Mouse (Mus musculus) midbrain, embryonic 15.5 days (tissue): ENCODE measurements around the gene A230050P20Rik. TPM values are rescaled to one million over a fixed set of nuclear protein-coding genes. Genes with fewer than 3 reads are reported as not detected.
A peak's percentile ranks its signal among the peaks of the same experiment; 100 is the strongest.

ENCODE experiments used
- ATAC-seq: fragments of 200-750 bp; cut with Nextera tagmentation; replicated peaks from 2 replicates; pipeline ENCODE4 v1.8.0; 2017; ENCODE audit warnings: moderate TSS enrichment
- H3K27ac ChIP-seq: fragments of 300-500 bp; sonication (generic); 2 replicates; pipeline ENCODE4 v1.5.1; 2015; ENCODE audit warnings: mild to moderate bottlenecking, inconsistent platforms
- H3K27me3 ChIP-seq: fragments of 300-500 bp; sonication (generic); replicated peaks from 2 replicates; pipeline ENCODE4 v1.6.1; 2015; ENCODE audit warnings: inconsistent platforms
- H3K36me3 ChIP-seq: fragments of 300-500 bp; sonication (generic); replicated peaks from 2 replicates; pipeline ENCODE4 v1.6.1; 2015; ENCODE audit warnings: inconsistent platforms
- H3K4me1 ChIP-seq: fragments of 300-500 bp; sonication (generic); 2 replicates; pipeline ENCODE4 v1.6.1; 2015; ENCODE audit warnings: inconsistent platforms
- H3K4me2 ChIP-seq: fragments of 300-500 bp; sonication (generic); 2 replicates; pipeline ENCODE4 v1.6.1; 2015; ENCODE audit warnings: inconsistent platforms, mild to moderate bottlenecking, moderate library complexity
- H3K4me3 ChIP-seq: fragments of 300-500 bp; sonication (generic); 2 replicates; pipeline ENCODE4 v1.5.1; 2015; ENCODE audit warnings: mild to moderate bottlenecking, inconsistent platforms
- H3K9ac ChIP-seq: fragments of 300-500 bp; sonication (generic); 2 replicates; pipeline ENCODE4 v1.6.1; 2015; ENCODE audit warnings: mild to moderate bottlenecking, inconsistent platforms
- H3K9me3 ChIP-seq: fragments of 300-500 bp; sonication (generic); 2 replicates; pipeline ENCODE4 v1.6.1; 2016; ENCODE audit warnings: inconsistent platforms
- WGBS: fragments of 180-500 bp; shearing (Covaris S2); methylation state at CpG from one replicate; pipeline ENCODE4 v1.1.7; 2015; ENCODE audit warnings: mixed read lengths; 5-methylcytosine and 5-hydroxymethylcytosine counted together
- polyA plus RNA-seq: library from polyadenylated mRNA; unstranded; fragments of >200 nt; fragmentation: Nextera tagmentation; extraction: Ambion mirVana; gene quantifications from 2 replicates; pipeline ENCODE4 v1.2.1, GENCODE M21; 2015

A230050P20Rik gene
- polyA plus RNA-seq, 1 experiment from 2014 or later = 7.3 TPM

DNA sequence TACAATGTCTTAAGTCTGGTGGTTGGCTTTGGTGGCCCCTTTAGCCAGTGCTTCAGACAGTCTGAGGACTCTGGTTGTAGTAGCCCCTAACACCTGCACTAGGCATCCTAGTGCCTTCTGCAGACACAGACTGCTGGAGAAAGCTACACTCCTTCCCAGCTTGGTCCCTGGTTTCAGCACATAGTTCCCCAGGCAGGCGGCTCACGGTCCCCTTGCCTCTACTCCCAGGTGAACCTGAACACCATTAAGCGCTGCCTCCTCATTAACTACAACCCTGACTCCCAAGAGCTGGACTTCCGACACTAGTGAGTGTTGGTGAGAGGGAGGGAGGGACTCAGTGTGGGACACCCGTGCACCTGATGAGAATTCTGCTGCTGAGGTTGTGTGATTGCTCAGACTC lies 22.0 kb downstream of the A230050P20Rik start:
- peaks cover 47% of the 10 kb centered on the region for H3K36me3 ChIP-seq

DNA sequence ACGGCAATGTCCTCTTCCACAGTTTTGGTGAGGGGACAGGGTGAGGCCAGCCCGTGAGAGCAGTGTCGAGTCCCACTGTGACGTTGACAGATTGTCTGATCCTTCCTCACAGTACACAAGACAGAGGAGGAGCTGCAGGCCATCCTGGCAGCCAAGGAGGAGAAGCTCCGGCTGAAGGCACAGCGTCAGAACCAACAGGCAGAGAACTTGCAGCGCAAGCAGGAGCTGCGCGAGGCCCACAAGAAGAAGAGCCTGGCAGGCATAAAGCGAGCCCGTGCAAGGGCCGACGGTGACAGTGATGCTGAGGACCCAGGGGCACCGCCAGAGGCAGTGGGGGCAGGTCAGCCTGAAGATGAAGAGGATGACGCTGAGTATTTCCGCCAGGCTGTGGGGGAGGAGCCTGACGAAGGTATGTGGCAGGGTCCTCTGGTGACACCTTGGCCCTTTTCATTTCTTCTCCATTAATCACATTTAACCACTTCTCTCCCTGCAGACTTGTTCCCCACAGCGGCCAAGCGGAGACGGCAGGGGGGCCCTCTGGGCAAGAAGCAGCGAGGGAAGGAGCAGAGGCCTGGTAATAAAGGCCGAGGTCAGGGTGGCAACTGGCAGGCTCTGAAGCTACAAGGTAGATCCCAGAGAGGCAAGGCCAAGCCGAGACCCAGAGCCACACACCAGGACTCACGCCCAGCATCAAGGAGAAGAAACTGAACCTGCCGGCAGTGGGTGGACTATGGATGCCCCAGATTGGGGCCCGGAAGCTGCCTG lies 23.1 kb downstream of the A230050P20Rik start:
- H3K27ac ChIP-seq = no peak overlapping the region
- no peak overlapping the region for H3K4me3 ChIP-seq
- WGBS = 87% methylated on average over 26 of the region's 26 CpGs
- H3K36me3 ChIP-seq = peaks cover 56% of the 10 kb centered on the region
- H3K4me2 ChIP-seq = no peak overlapping the region
- H3K4me1 ChIP-seq = peaks cover 16% of the 10 kb centered on the region
- ATAC-seq = no peak
- H3K27me3 ChIP-seq = no peaks in the 10 kb centered on the region
- no peak overlapping the region for H3K9ac ChIP-seq
- no peaks in the 10 kb centered on the region for H3K9me3 ChIP-seq

More for the DNA sequence above, 22.0 kb downstream of the A230050P20Rik start:
- 93% methylated on average over 5 of the region's 5 CpGs for WGBS
- Histone ChIP-seq H3K4me2 (no peak overlapping the region), H3K4me1 (peaks cover 16% of the 10 kb centered on the region), H3K9me3 (no peaks in the 10 kb centered on the region), H3K27ac (no peak overlapping the region), H3K4me3 (no peak overlapping the region), H3K27me3 (no peaks in the 10 kb centered on the region), H3K9ac (no peak overlapping the region)
- ATAC-seq = no peak

DNA sequence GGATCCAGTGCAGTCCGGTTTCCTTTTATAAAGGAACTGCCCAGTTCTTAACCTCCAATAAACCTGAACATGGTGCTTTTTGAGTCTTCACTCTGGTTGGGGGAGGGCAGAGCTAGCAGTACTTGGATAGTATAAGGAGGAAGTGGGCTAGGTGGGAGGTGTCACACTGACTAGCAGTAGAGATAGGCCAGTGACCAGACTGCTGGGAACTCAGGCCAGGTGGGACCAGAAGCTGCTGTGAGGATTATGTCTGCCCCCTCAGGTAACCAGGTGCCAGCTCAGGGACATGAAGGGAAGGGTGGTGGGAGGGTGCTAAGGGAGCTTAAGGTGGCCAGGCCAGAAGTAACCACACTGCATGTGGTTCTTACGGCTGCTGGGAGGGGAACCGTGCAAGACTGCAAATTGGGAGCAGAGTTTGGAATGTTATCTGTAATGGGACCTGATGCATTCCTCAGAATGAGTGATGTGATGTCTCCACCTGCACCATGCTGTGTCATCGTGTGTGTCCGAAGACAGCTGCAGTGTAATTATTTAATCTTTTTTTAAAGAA lies 23.7 kb downstream of the A230050P20Rik start:
- 74% methylated on average over 5 of the region's 5 CpGs for WGBS
- Histone ChIP-seq H3K4me2 (no peak overlapping the region), H3K9me3 (no peaks in the 10 kb centered on the region), H3K27ac (no peak overlapping the region), H3K27me3 (no peaks in the 10 kb centered on the region), H3K4me3 (no peak overlapping the region), H3K4me1 (peaks cover 17% of the 10 kb centered on the region), H3K36me3 (peaks cover 60% of the 10 kb centered on the region), H3K9ac (no peak overlapping the region)
- no peak for ATAC-seq

GRCm38 (mm10) chr9:20893069-20893468 lies 24.6 kb downstream of the A230050P20Rik start:
- H3K9ac ChIP-seq = no peak overlapping the region
- no peaks in the 10 kb centered on the region for H3K9me3 ChIP-seq
- WGBS = 67% methylated on average over 5 of the region's 5 CpGs
- peaks cover 23% of the 10 kb centered on the region for H3K4me1 ChIP-seq
- H3K4me2 ChIP-seq = no peak overlapping the region
- H3K36me3 ChIP-seq = peaks cover 60% of the 10 kb centered on the region
- H3K27me3 ChIP-seq = no peaks in the 10 kb centered on the region
- ATAC-seq = no peak
- no peak overlapping the region for H3K27ac ChIP-seq
- no peak overlapping the region for H3K4me3 ChIP-seq

- Histone ChIP-seq H3K9me3 (no peaks in the 10 kb centered on the region), H3K27ac (no peak overlapping the region), H3K9ac (no peak overlapping the region), H3K4me3 (no peak overlapping the region), H3K27me3 (no peaks in the 10 kb centered on the region), H3K4me2 (no peak overlapping the region), H3K36me3 (peaks cover 60% of the 10 kb centered on the region), H3K4me1 (peaks cover 20% of the 10 kb centered on the region)
- no peak for ATAC-seq
- 87% methylated on average over 13 of the region's 13 CpGs for WGBS
These were observed 25.3 kb downstream of the A230050P20Rik start for GRCm38 (mm10) chr9:20893590-20894343.

DNA sequence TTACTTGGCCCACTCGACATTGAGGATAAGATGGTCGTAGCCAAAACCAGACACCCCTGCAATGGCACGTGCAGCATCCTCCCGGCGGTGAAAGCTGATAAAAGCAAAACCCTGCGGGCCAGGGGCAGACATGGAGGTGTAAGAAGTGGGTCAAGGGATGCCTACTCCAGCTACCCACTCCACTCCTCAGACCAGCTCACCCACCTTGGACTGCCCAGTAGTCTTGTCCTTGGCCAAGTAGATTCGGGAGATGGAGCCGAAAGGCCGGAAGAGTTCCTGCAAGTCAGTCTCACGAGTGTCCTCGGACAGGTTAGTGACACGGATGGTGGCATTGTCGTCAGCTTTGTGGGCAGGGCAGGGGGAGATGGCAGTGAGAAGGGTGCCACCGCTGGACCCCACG lies 26.2 kb downstream of the A230050P20Rik start:
- H3K4me3 ChIP-seq = no peak overlapping the region
- WGBS = 93% methylated on average over 15 of the region's 15 CpGs
- no peak overlapping the region for H3K27ac ChIP-seq
- no peak for ATAC-seq
- no peak overlapping the region for H3K4me2 ChIP-seq
- no peaks in the 10 kb centered on the region for H3K9me3 ChIP-seq
- peaks cover 14% of the 10 kb centered on the region for H3K4me1 ChIP-seq
- H3K27me3 ChIP-seq = no peaks in the 10 kb centered on the region; the same call in 1 of the 2 replicates
- H3K36me3 ChIP-seq = peaks cover 60% of the 10 kb centered on the region
- H3K9ac ChIP-seq = no peak overlapping the region

GRCm38 (mm10) chr9:20895382-20895781 lies 26.9 kb downstream of the A230050P20Rik start:
- Histone ChIP-seq H3K4me2 (no peak overlapping the region), H3K36me3 (peaks cover 56% of the 10 kb centered on the region), H3K9me3 (no peaks in the 10 kb centered on the region), H3K27ac (no peak overlapping the region), H3K4me3 (no peak overlapping the region), H3K27me3 (no peaks in the 10 kb centered on the region; the same call in 1 of the 2 replicates), H3K4me1 (peaks cover 14% of the 10 kb centered on the region), H3K9ac (no peak overlapping the region)
- no peak for ATAC-seq
- WGBS = 95% methylated on average over 9 of the region's 9 CpGs

DNA sequence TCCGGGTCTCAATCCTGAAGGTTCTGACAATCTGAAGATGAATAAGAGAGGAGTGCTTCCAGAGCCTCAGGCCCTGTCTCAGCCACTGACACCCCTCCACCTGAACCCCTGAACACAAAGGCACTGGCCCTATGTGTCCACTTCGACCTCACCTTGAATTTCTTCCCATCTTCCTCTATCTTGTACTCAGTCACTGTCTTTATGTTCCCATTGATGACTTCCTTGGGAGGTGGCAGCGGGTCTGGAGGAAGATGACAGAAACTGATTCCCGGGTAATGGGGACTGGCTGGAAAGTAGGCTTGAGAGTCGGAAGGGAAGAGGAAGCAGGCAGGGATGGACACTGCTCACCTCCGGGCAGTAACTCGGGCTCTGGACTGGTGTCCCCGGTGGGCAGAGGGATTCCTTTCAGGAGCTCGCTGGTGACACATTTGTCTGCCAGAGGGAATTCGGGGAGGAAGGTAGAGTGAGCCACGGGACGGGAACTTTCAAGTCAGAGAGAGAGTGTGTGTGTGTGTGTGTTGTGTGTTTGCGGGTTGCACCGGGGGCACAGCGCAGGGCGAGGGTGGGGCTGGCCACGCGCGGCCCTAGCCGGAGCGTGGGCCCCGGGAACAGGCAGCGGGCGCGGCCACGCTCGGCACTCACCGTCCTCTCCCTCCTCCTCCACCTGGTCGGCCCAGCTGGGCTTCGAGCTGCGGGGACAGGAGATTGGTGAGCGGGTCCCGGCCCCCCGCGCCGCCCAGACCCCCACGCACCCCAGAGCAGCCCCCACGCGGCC lies 29.5 kb downstream of the A230050P20Rik start:
- peak overlapping the region; percentile 54; the same call in 1 of the 2 replicates for H3K27ac ChIP-seq
- H3K4me1 ChIP-seq = peaks cover 14% of the 10 kb centered on the region
- H3K4me2 ChIP-seq = peak overlapping the region; percentile 97
- WGBS = 7% methylated on average over 22 of the region's 39 CpGs
- peak overlapping the region; percentile 90 for H3K4me3 ChIP-seq
- peak overlapping the region; percentile 90 for H3K9ac ChIP-seq
- no peaks in the 10 kb centered on the region for H3K9me3 ChIP-seq
- peak; percentile 72 for ATAC-seq
- peaks cover 32% of the 10 kb centered on the region; the same call in 1 of the 2 replicates for H3K36me3 ChIP-seq
- no peaks in the 10 kb centered on the region; the same call in 1 of the 2 replicates for H3K27me3 ChIP-seq

- Histone ChIP-seq H3K9ac (peak within 1 kb of the TSS; percentile 90), H3K4me1 (peaks cover 14% of the 10 kb centered on the region), H3K27ac (peak within 1 kb of the TSS; percentile 54; the same call in 1 of the 2 replicates), H3K27me3 (no peaks in the 10 kb centered on the region; the same call in 1 of the 2 replicates), H3K4me2 (peak within 1 kb of the TSS; percentile 97), H3K4me3 (peak within 1 kb of the TSS; percentile 90), H3K36me3 (peaks cover 30% of the 10 kb centered on the region; the same call in 1 of the 2 replicates), H3K9me3 (no peaks in the 10 kb centered on the region)
- WGBS = 5% methylated on average over 32 of the region's 34 CpGs
- peak; percentile 88 for ATAC-seq
These were observed 30.1 kb downstream of the A230050P20Rik start, which contains the start of gene Eif3g for GRCm38 (mm10) chr9:20898511-20899073. Gene Eif3g (minus strand): TSS chr9:20898623.

DNA sequence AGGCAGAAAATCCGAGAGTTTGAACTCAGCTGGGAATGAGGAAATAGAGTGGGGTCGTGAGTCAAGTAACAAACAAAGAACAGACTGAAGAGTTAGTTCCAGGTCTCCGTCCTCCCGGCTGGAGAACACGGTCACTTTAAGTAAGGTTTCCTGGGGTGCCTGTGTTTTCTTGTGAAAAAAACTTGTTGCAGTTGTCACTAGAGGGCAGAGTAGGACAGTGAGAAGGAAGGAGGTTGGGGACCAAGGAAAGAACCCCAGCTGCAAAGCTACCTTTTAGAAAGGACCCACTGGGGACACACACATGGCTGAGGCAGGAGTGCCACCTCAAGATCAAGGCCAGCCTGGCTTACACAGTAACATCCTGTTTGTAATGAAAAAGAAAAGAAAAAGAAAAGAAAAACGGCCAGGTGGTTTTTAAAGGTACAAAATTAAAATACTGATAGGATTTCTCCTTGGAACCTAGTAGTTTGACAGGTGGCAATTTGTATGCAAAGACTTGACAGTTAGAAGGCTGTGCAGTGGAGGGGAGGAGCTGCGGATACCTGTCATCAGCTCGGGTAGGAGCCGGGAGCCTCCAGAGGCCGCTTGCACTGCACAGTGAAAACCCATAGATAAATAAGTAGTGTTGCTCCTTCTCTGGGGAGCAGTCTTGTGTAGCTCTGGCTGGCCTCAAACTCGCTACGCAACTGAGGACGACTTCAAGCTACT lies 33.2 kb downstream of the A230050P20Rik start:
- Histone ChIP-seq H3K9ac (no peak overlapping the region; the same call in 1 of the 2 replicates), H3K4me3 (no peak overlapping the region), H3K27ac (no peak overlapping the region), H3K36me3 (peaks cover 14% of the 10 kb centered on the region; the same call in 1 of the 2 replicates), H3K4me2 (no peak overlapping the region), H3K27me3 (no peaks in the 10 kb centered on the region; the same call in 1 of the 2 replicates), H3K9me3 (no peaks in the 10 kb centered on the region), H3K4me1 (peaks cover 14% of the 10 kb centered on the region)
- WGBS = 19% methylated on average over 13 of the region's 13 CpGs
- no peak for ATAC-seq

DNA sequence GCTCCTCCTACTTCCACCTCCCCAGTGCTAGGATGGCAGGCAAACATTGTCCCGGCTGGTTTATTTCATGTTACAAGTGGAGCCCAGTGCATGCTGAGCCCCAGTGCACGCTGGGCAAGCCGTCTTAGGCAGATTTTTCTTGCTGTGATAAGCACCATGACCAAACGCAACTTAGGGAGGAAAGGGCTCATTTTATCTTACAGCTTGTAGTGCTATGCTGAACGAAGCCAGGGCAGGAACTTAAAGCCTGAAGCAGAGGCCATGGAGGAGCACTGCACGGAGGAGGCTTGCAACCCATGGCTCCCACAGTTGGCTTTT lies 33.7 kb downstream of the A230050P20Rik start:
- Histone ChIP-seq H3K9ac (no peak overlapping the region; the same call in 1 of the 2 replicates), H3K4me1 (peaks cover 9% of the 10 kb centered on the region), H3K4me2 (no peak overlapping the region), H3K4me3 (no peak overlapping the region), H3K36me3 (peaks cover 15% of the 10 kb centered on the region; the same call in 1 of the 2 replicates), H3K27me3 (no peaks in the 10 kb centered on the region; the same call in 1 of the 2 replicates), H3K9me3 (no peaks in the 10 kb centered on the region), H3K27ac (no peak overlapping the region)
- WGBS = 31% methylated on average over 6 of the region's 6 CpGs
- ATAC-seq = no peak
